Mouse (Mus musculus) gastrocnemius, adult 2 months (tissue): ENCODE data around the gene Adam1a. TPM values are rescaled to one million over a fixed set of nuclear protein-coding genes. Genes with fewer than 3 reads are reported as not detected.

ENCODE experiments used
- DNase-seq: peaks from one replicate; pipeline ENCODE4 v3.0.0; 2022
- H3K27ac ChIP-seq: fragments of 200-600 bp; 2 replicates; pipeline ENCODE4 v1.8.1; 2022; ENCODE audit warnings: mild to moderate bottlenecking
- H3K4me3 ChIP-seq: fragments of 200-600 bp; 2 replicates; pipeline ENCODE4 v1.8.1; 2022; ENCODE audit warnings: mild to moderate bottlenecking, moderate library complexity
- CTCF ChIP-seq: fragments of 200-600 bp; IDR thresholded peaks from 2 replicates; pipeline ENCODE4 v1.8.1; 2022; ENCODE audit warnings: antibody characterized with exemption, mild to moderate bottlenecking, moderate library complexity
- intact Hi-C: fragments of 180-260 bp; cut with DNase I; formaldehyde crosslinking; loops from one replicate; pipeline ENCODE4 v1.15.1; 2025
- total RNA-seq, 2 experiments: library from RNA; stranded (reverse); gene quantifications; 2 replicates each; pipeline ENCODE4 v1.2.3; 2021

The Adam1a gene
- total RNA-seq, 2 experiments from 2014 or later: 2.0 to 3.0 TPM

DNA sequence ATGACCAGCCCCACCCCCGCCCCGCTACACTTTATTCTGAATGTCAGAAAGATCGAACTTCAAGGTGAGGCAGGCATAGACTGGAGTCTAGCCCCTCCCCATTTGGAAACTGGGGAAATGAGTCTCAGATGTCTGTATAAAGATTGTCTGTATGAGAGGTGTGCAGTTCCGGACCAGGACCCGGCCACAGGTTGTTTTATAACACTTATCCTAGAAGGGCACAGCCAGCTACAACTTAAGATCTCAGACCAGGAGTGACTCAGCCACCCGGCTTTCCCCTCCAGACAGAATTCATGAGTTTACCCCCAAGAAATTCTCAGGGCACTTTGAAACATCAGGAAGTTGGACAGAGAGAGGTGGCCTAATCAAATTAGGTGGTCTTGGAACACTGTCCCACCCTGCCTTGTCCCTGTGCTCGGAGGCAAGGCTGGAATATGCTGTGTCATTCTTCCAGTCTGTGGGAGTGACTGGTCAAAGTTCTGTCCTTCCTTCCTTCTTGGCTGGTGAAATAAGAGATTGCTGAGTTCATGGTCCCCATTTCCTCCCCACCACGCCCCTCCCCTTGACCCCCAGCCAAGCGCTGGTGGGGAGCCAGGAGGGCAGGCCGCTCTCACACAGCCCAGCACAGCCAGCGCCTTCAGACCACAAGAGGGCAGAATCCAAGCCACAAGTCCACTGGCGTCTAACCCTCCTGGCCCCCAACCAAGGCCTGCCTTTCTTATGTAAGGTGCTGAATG is 38.7 kb upstream of the Adam1a start:
- intact Hi-C loops: loop anchor here (2.0 kb wide), 1 partner anchor 19 kb away; no protein-coding TSS in a partner anchor
- H3K27ac ChIP-seq: peak overlapping the region; percentile 90
- DNase-seq: peak; percentile 97
- TF ChIP-seq CTCF: peak; percentile 81
- H3K4me3 ChIP-seq: peak overlapping the region; percentile 50

DNA sequence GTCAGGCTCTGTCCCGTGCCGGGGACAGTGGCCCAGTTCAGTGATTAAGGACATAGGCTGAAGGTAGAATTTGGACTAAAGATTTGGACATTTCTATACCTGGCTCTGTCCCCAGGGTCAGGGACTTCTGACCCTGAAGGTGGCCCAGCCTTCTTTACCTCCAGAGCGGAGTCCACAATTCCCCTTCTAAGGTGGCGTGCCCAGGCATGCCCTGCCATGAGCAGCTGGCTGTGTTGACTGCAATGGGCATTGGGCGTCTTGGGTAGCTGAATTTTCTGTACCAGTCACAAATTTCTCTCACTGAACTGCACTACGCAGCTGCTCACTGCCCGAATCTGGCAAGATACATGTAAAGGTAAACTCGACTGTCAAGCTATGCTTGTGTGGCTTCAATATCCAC is 36.7 kb upstream of the Adam1a start:
- intact Hi-C loops: no loop called here

DNA sequence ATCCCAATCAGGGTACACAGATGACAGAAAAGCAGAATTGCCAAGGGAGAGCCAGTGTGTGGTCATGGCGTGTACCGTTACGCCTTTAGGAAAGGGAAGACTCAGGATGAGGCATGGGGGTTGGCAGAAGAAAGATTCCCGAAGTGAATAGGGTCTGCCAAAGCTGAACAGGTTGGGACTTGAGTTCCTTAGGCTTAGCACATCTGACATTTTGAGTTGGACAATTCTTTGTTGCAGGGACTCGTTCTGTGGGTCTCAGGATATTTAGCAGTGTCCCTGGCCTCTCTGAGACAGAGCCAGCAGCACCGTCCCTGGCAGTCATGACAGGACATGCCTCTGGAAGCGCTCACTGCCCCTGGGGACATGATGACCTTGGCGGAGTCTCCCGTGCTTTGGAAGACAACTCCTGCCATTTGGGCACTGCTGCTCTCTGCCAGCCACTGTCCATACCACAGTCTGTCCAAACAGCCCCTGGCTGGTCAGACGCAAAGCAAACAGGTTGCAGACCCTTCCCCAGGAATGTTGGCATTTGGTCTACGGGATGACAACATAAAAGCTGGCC is 31.7 kb upstream of the Adam1a start:
- Histone ChIP-seq H3K27ac (peak overlapping the region; percentile 81), H3K4me3 (no peak overlapping the region)
- DNase-seq: peak; percentile 83
- intact Hi-C loops: no loop called here
- TF ChIP-seq CTCF: no peak

More for the DNA sequence above, 36.7 kb upstream of the Adam1a start:
- Histone ChIP-seq H3K4me3 (no peak overlapping the region), H3K27ac (peak overlapping the region; percentile 35)
- TF ChIP-seq CTCF: no peak
- no peak for DNase-seq

DNA sequence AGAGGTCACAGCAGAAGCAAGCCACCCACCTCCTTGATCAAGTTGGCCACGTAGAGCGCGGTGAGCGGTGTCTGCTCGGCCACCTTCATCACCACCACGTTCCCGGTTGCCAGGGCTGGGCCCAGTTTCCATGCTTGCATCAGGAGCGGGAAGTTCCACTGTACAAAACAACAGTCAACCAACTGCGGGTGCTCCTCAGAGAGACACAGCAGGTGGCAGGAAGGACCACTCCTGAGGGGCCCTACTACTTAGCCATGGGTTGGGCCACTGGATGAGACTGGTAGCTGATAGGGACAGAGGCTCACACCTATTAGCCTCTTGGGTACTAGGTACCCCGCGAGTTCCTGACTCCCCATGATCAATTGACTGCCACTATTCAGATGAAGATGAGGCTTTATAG is 30.6 kb upstream of the Adam1a start:
- intact Hi-C loops: no loop called here
- TF ChIP-seq CTCF: no peak

DNA sequence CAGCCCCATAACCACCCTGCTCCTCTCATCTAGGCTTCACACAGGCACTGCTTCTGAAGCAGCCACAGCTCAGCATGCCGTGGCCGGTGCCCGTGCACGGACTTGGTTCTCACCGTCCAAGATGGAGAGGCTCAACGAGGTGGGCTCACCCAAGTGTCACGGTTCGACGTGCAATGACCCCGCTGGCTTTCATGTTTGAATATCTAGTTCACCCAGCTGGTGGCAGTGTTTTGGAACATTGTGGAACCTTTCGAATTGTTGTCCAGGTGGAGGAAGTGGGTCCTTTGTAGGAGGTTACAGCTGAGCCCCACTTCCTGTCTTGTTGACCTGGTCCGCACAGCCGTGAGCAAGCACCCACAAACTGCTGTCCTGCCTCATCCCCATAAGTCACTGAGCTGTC is 28.9 kb upstream of the Adam1a start:
- TF ChIP-seq CTCF: no peak
- Histone ChIP-seq H3K4me3 (no peak overlapping the region), H3K27ac (no peak overlapping the region)
- no peak for DNase-seq
- intact Hi-C loops: no loop called here

More for the DNA sequence above, 30.6 kb upstream of the Adam1a start:
- Histone ChIP-seq H3K27ac (no peak overlapping the region), H3K4me3 (no peak overlapping the region)
- no peak for DNase-seq

DNA sequence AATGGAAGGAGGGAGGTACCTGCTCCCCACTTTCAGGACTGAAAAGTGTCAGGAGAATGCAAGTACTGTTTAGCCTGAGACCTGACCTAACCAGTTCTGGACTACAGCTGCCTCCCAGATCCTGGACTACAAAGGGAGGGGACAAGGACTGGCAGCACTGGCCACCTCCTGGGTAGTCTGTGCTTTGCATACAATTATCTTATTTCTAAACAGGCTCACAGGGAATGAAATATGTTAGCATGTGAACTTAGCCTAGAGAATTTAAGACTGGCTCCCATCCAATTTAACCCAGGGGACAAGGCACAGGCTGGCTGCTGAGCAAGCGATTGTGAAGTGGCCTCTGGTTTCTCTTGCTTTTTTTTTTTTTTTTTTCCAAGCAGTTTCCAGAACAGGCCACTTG is 25.5 kb upstream of the Adam1a start:
- H3K4me3 ChIP-seq: no peak overlapping the region
- intact Hi-C loops: no loop called here
- no peak overlapping the region for H3K27ac ChIP-seq
- no peak for TF ChIP-seq CTCF
- DNase-seq: no peak

DNA sequence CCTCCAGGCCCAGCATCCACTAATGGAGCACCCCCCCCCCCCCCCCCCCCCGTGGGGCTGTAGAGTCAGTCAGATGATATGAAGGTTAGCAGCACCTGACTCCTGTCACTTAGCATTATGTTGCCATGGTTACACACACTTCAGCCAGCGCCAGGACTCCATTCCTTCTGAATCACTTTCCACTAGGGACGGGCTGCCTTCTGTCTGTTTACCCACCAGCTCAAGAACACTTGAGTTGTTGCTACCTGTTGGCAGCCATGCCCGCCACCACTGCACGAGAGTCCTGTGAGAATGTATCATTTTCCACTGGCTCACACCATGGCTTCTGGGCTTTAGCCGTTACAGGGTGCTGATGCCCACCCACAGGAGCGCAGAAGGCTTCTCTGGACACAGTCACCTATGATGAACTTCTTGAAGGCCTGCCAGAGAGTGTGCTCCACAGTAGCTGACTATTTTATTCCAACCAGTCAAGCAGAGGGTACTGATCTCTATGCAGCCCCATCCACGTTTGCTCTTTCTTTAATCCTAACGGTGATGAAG is 24.7 kb upstream of the Adam1a start:
- no peak for TF ChIP-seq CTCF
- intact Hi-C loops: no loop called here
- H3K27ac ChIP-seq: no peak overlapping the region
- no peak overlapping the region for H3K4me3 ChIP-seq
- no peak for DNase-seq

DNA sequence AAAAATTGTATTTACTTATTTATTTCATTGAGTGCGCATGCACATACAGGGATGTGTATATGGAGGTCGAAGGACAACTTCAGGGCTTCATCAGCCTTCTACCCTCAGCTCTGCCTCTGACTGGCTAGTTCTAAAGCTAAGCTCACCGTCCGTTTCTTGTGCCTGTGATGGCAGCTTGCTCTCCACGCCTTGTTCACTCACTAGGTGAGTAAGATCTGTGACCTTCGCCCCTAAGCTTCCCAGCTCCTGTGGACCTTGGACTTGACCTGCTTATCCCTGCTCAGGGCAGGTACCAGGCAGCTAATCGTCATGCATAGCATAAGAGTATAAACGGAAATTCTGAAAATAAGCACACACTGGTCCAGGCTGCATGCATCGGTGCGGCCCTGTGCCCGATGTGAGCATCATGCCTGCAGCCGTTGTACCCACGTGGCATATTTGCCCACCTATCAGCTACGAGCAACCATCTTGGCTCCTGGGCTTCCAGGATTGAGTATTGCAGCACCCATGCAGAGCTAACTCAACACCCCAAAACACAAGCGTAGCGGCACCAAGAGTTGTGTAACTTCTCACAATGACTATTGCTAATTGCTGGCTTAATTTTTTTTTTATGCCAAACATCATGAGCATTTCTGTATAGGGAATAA is 20.9 kb upstream of the Adam1a start:
- TF ChIP-seq CTCF: no peak
- Histone ChIP-seq H3K4me3 (no peak overlapping the region), H3K27ac (no peak overlapping the region; the same call in 1 of the 2 replicates)
- no peak for DNase-seq
- intact Hi-C loops: no loop called here

DNA sequence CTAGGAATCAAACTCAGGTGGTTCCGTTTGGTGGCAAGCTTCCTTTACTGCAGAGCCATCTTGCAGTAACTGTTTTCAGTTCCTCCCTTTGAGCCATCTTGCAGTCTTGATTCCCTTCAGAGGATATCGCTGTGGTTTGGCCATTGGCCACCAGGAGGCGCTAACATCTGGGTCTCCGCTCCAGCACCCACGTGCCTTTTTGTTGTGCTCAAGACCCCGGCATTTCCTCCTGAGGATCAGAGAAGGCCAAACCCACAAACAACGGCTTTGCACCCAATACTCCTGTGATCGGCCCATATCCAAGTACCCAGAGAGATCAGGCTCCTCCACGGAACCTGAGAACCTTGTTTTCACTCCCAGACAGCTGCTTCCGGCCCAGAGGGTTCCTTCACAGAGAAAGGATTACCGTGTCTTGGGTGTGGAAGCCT is 19.2 kb upstream of the Adam1a start:
- intact Hi-C loops: loop anchor here (1.0 kb wide), 1 partner anchor 38 kb away; no protein-coding TSS in a partner anchor

DNA sequence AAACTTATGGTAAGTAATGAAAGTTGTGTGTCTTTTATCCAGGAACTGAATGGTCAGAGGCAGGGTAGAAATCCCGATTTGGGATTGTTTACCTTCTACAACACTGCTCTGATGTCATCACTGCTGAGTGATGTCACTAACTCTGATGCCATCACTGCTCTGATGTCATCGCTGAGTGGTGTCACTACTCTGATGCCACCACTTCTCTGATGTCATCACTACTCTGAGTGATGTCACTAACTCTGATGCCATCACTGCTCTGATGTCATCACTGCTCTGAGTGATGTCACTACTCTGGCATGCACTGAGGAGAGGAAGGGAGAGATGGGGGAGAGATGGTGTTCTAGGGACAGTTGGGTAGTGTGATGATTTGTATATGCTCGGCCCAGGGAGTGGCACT is 17.2 kb upstream of the Adam1a start:
- H3K4me3 ChIP-seq: no peak overlapping the region
- no peak for DNase-seq
- no peak for TF ChIP-seq CTCF
- no peak overlapping the region for H3K27ac ChIP-seq
- intact Hi-C loops: loop anchor here (2.0 kb wide), 1 partner anchor 14 kb away; no protein-coding TSS in a partner anchor

More for the DNA sequence above, 19.2 kb upstream of the Adam1a start:
- peak; percentile 91 for TF ChIP-seq CTCF
- H3K4me3 ChIP-seq: peak overlapping the region; percentile 64
- H3K27ac ChIP-seq: peak overlapping the region; percentile 67
- peak; percentile 91 for DNase-seq

DNA sequence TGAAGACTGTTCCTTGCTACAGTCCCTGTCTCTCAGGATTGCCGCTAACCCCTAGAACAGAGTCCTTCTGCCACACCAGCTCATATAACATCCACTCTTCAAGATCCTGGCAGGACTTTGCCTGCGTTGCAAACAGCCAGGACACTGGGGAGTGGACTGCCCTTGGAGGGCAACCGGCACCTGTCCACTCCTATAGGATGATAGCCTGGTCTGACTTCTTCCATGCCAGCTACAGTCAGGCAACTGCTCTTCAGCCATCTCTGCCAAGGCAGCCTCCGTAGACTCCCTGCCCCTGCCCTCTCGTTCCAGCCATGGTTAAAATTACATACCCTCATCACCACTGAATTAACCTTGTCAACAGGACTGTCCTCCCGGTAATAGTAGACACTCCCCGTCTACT is 3.9 kb upstream of the Adam1a start:
- intact Hi-C loops: loop anchor here (2.0 to 5.0 kb wide), 2 partner anchors 14 to 53 kb away; no protein-coding TSS in a partner anchor
- no peak overlapping the region for H3K4me3 ChIP-seq
- TF ChIP-seq CTCF: no peak
- peak overlapping the region; percentile 78 for H3K27ac ChIP-seq
- DNase-seq: peak; percentile 86

DNA sequence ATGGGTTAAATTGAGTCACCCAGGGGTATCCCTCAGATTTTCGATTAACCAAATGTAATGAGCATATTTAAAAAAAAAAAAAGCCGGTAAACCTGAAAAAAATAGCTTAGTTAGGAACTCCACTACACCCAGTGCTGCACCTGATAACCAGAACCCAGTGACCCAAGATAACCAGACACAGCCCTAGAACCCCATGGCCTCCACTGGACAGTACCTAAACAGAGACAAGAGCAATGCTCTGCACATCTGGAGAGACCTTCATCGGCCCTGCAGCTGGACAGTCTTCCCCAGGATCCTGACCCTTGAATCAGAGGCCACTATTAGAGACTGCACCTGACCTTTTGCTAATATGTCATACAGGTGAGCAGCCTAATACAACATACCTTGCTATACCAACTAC is 1.8 kb upstream of the Adam1a start:
- no peak for TF ChIP-seq CTCF
- intact Hi-C loops: loop anchor here (5.0 kb wide), 1 partner anchor 55 kb away; no protein-coding TSS in a partner anchor

DNA sequence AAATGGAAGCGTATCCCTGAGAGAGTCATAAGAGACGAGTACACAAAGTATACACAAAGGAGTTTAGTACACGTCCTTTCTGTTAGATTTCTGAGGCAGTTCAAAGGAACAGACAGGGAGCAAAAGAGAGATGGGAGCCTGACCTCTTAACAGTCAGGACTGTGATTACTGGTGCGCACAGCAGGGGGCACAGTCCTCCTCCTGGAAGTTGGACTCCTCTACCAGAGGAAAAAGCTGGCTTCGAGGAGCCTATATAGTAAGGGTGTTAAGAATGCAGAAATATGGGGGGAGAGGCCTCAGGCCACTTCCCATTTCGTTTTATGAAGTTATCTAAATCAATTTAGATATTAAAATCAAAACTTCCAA is 1.2 kb upstream of the Adam1a start:
- intact Hi-C loops: loop anchor here (5.0 kb wide), 1 partner anchor 56 kb away; no protein-coding TSS in a partner anchor
- Histone ChIP-seq H3K27ac (peak overlapping the region; percentile 99), H3K4me3 (peak overlapping the region; percentile 99)
- TF ChIP-seq CTCF: peak; percentile 72
- DNase-seq: peak; percentile 67

More for the DNA sequence above, 1.8 kb upstream of the Adam1a start:
- Histone ChIP-seq H3K27ac (no peak overlapping the region), H3K4me3 (no peak overlapping the region)
- no peak for DNase-seq
